Mouse (Mus musculus): ENCODE measurements at regions not wholly inside any gene's neighbourhood (a gene's known extent, or its start where the extent isn't known, plus 50 kb on each side); places are given as distances from the start of the nearest gene placed in this dataset.

GRCm38 (mm10) chr8:127829659-127830058 is 528.7 kb upstream of the Nrp1 start:
- no peaks in the 10 kb centered on the region for H3K27me3 ChIP-seq (ENCODE audit: control insufficient read depth, insufficient read depth, low read length)
- no peak overlapping the region for H3K27ac ChIP-seq (ENCODE audit: control insufficient read depth, insufficient read depth, low read depth, low read length)
- no peaks in the 10 kb centered on the region for H3K36me3 ChIP-seq (ENCODE audit: control insufficient read depth, insufficient read depth, low read length)
- no peak for TF ChIP-seq CTCF (IDR thresholded peaks at IDR 0.05; ENCODE audit: control insufficient read depth, insufficient read depth, insufficient replicate concordance, low read depth, low read length)
- TF ChIP-seq POLR2A (IDR thresholded peaks at IDR 0.05; ENCODE audit: control insufficient read depth, low read depth, low read length), result no peak
- no peak overlapping the region for H3K4me3 ChIP-seq (ENCODE audit: control insufficient read depth, low read depth, low read length)
- no peaks in the 10 kb centered on the region for H3K4me1 ChIP-seq (ENCODE audit: control insufficient read depth, insufficient read depth, low read length)

GRCm38 (mm10) chr8:127834006-127834405 is 524.4 kb upstream of the Nrp1 start:
- Histone ChIP-seq H3K4me1 (ENCODE audit: control insufficient read depth, insufficient read depth, low read length) (no peaks in the 10 kb centered on the region), H3K4me3 (ENCODE audit: control insufficient read depth, low read depth, low read length) (no peak overlapping the region), H3K27me3 (ENCODE audit: control insufficient read depth, insufficient read depth, low read length) (no peaks in the 10 kb centered on the region), H3K27ac (ENCODE audit: control insufficient read depth, insufficient read depth, low read depth, low read length) (no peak overlapping the region), H3K36me3 (ENCODE audit: control insufficient read depth, insufficient read depth, low read length) (no peaks in the 10 kb centered on the region)
- no peak for TF ChIP-seq CTCF (IDR thresholded peaks at IDR 0.05; ENCODE audit: control insufficient read depth, insufficient read depth, insufficient replicate concordance, low read depth, low read length)
- TF ChIP-seq POLR2A (IDR thresholded peaks at IDR 0.05; ENCODE audit: control insufficient read depth, low read depth, low read length), result no peak

GRCm38 (mm10) chr8:127836410-127837206 is 521.8 kb upstream of the Nrp1 start:
- no peaks in the 10 kb centered on the region for H3K36me3 ChIP-seq (ENCODE audit: control insufficient read depth, insufficient read depth, low read length)
- H3K27ac ChIP-seq (ENCODE audit: control insufficient read depth, insufficient read depth, low read depth, low read length), result no peak overlapping the region
- TF ChIP-seq CTCF (IDR thresholded peaks at IDR 0.05; ENCODE audit: control insufficient read depth, insufficient read depth, insufficient replicate concordance, low read depth, low read length) (no peak), POLR2A (IDR thresholded peaks at IDR 0.05; ENCODE audit: control insufficient read depth, low read depth, low read length) (no peak)
- H3K27me3 ChIP-seq (ENCODE audit: control insufficient read depth, insufficient read depth, low read length), result no peaks in the 10 kb centered on the region
- H3K4me1 ChIP-seq (ENCODE audit: control insufficient read depth, insufficient read depth, low read length), result no peaks in the 10 kb centered on the region
- H3K4me3 ChIP-seq (ENCODE audit: control insufficient read depth, low read depth, low read length), result no peak overlapping the region

- Histone ChIP-seq H3K4me1 (ENCODE audit: control insufficient read depth, insufficient read depth, low read length) (no peaks in the 10 kb centered on the region), H3K27ac (ENCODE audit: control insufficient read depth, insufficient read depth, low read depth, low read length) (no peak overlapping the region), H3K4me3 (ENCODE audit: control insufficient read depth, low read depth, low read length) (no peak overlapping the region), H3K36me3 (ENCODE audit: control insufficient read depth, insufficient read depth, low read length) (no peaks in the 10 kb centered on the region), H3K27me3 (ENCODE audit: control insufficient read depth, insufficient read depth, low read length) (no peaks in the 10 kb centered on the region)
- TF ChIP-seq CTCF (IDR thresholded peaks at IDR 0.05; ENCODE audit: control insufficient read depth, insufficient read depth, insufficient replicate concordance, low read depth, low read length), result no peak
- no peak for TF ChIP-seq POLR2A (IDR thresholded peaks at IDR 0.05; ENCODE audit: control insufficient read depth, low read depth, low read length)
These were observed 520.1 kb upstream of the Nrp1 start for GRCm38 (mm10) chr8:127838311-127838710.

- H3K4me1 ChIP-seq (ENCODE audit: control insufficient read depth, insufficient read depth, low read length), result no peaks in the 10 kb centered on the region
- no peak overlapping the region for H3K4me3 ChIP-seq (ENCODE audit: control insufficient read depth, low read depth, low read length)
- no peaks in the 10 kb centered on the region for H3K36me3 ChIP-seq (ENCODE audit: control insufficient read depth, insufficient read depth, low read length)
- H3K27ac ChIP-seq (ENCODE audit: control insufficient read depth, insufficient read depth, low read depth, low read length), result no peak overlapping the region
- TF ChIP-seq CTCF (IDR thresholded peaks at IDR 0.05; ENCODE audit: control insufficient read depth, insufficient read depth, insufficient replicate concordance, low read depth, low read length) (no peak), POLR2A (IDR thresholded peaks at IDR 0.05; ENCODE audit: control insufficient read depth, low read depth, low read length) (no peak)
- H3K27me3 ChIP-seq (ENCODE audit: control insufficient read depth, insufficient read depth, low read length), result no peaks in the 10 kb centered on the region
These were observed 510.9 kb upstream of the Nrp1 start for GRCm38 (mm10) chr8:127847332-127848018.

GRCm38 (mm10) chr8:127849926-127850325 is 508.5 kb upstream of the Nrp1 start:
- Histone ChIP-seq H3K27me3 (ENCODE audit: control insufficient read depth, insufficient read depth, low read length) (no peaks in the 10 kb centered on the region), H3K36me3 (ENCODE audit: control insufficient read depth, insufficient read depth, low read length) (no peaks in the 10 kb centered on the region), H3K27ac (ENCODE audit: control insufficient read depth, insufficient read depth, low read depth, low read length) (no peak overlapping the region), H3K4me1 (ENCODE audit: control insufficient read depth, insufficient read depth, low read length) (no peaks in the 10 kb centered on the region), H3K4me3 (ENCODE audit: control insufficient read depth, low read depth, low read length) (no peak overlapping the region)
- TF ChIP-seq CTCF (IDR thresholded peaks at IDR 0.05; ENCODE audit: control insufficient read depth, insufficient read depth, insufficient replicate concordance, low read depth, low read length) (no peak), POLR2A (IDR thresholded peaks at IDR 0.05; ENCODE audit: control insufficient read depth, low read depth, low read length) (no peak)

- Histone ChIP-seq H3K36me3 (ENCODE audit: control insufficient read depth, insufficient read depth, low read length) (no peaks in the 10 kb centered on the region), H3K27me3 (ENCODE audit: control insufficient read depth, insufficient read depth, low read length) (no peaks in the 10 kb centered on the region), H3K4me1 (ENCODE audit: control insufficient read depth, insufficient read depth, low read length) (no peaks in the 10 kb centered on the region), H3K27ac (ENCODE audit: control insufficient read depth, insufficient read depth, low read depth, low read length) (peak overlapping the region; percentile 58), H3K4me3 (ENCODE audit: control insufficient read depth, low read depth, low read length) (no peak overlapping the region)
- no peak for TF ChIP-seq POLR2A (IDR thresholded peaks at IDR 0.05; ENCODE audit: control insufficient read depth, low read depth, low read length)
- no peak for TF ChIP-seq CTCF (IDR thresholded peaks at IDR 0.05; ENCODE audit: control insufficient read depth, insufficient read depth, insufficient replicate concordance, low read depth, low read length)
These were observed 502.6 kb upstream of the Nrp1 start for GRCm38 (mm10) chr8:127855653-127856300.

All from testis, adult 2 months (tissue).